Mouse (Mus musculus) spleen, adult 2 months (tissue): ENCODE results near the gene Ptbp3.

Source experiments
- CTCF ChIP-seq: fragments of 200-500 bp; IDR thresholded peaks from 2 replicates; pipeline ENCODE4 v1.5.1; 2011; ENCODE audit warnings: mild to moderate bottlenecking, inconsistent platforms; ENCODE audit not compliant: insufficient read depth, insufficient read length, insufficient replicate concordance; ENCODE audit errors: extremely low read depth
- POLR2A ChIP-seq: fragments of 200-500 bp; IDR thresholded peaks from 2 replicates; pipeline ENCODE4 v1.6.1; 2011; ENCODE audit warnings: low read depth, low read length, inconsistent platforms

GRCm38 (mm10) chr4:59426429-59426828 lies 122.7 kb downstream of the Ptbp3 start:
- TF ChIP-seq CTCF, result no peak
- TF ChIP-seq POLR2A, result no peak
